Mouse (Mus musculus) erythroblast, embryonic 14.5 days (primary cell): ENCODE data around the gene Son. TPM values are rescaled to one million over a fixed set of nuclear protein-coding genes. Genes with fewer than 3 reads are reported as not detected.

Source experiments
- H3K27me3 ChIP-seq: 2 replicates; pipeline ENCODE4 v1.6.1; 2012; ENCODE audit warnings: inconsistent platforms; ENCODE audit not compliant: control insufficient read depth
- H3K36me3 ChIP-seq: 2 replicates; pipeline ENCODE4 v1.6.1; 2012; ENCODE audit warnings: mild to moderate bottlenecking, inconsistent platforms; ENCODE audit not compliant: control insufficient read depth
- H3K4me1 ChIP-seq: 2 replicates; pipeline ENCODE4 v1.6.1; 2012; ENCODE audit warnings: inconsistent platforms; ENCODE audit not compliant: control insufficient read depth
- H3K4me3 ChIP-seq: replicated peaks from 2 replicates; pipeline ENCODE3; 2012; ENCODE audit warnings: moderate library complexity, mild to moderate bottlenecking, inconsistent platforms
- H3K9me3 ChIP-seq: 2 replicates; pipeline ENCODE4 v1.6.1; 2012; ENCODE audit warnings: low read length, inconsistent platforms, mixed read lengths; ENCODE audit not compliant: control insufficient read depth
- GATA1 ChIP-seq: IDR thresholded peaks from 2 replicates; pipeline ENCODE4 v1.6.1; 2012; ENCODE audit warnings: low read length, inconsistent platforms, mixed read lengths
- TAL1 ChIP-seq: IDR thresholded peaks from 3 replicates; pipeline ENCODE4 v1.6.1; 2012; ENCODE audit warnings: low read length, inconsistent platforms, mixed read lengths
- polyA plus RNA-seq: library from polyadenylated mRNA; stranded (reverse); fragments of >175 nt; gene quantifications from 2 replicates; pipeline ENCODE4 v1.2.3, GENCODE M21; 2012

Son gene
- polyA plus RNA-seq, 1 experiment = 3.8 TPM

DNA sequence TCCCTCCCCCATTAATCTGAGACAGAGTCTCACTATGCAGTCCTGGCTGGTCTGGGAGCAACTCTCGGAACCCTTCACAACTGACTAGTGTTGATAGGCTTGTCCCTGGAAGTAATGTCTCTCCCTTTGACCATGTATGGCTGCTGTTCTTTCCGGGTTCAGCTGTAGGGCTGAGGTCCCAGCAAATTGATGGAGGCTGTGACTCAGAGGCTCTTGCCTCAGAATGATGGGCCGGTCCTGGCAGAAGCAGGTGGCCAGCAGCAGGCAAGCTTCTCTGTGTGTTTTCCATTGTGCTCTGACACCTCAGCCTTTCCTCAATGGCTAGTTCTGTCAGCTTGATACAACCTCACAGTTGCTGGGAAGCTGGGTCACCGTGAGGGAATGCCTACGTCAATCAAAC is 34.8 kb upstream of the Son start:
- H3K36me3 ChIP-seq = no peaks in the 10 kb centered on the region
- no peak overlapping the region for H3K4me3 ChIP-seq
- no peaks in the 10 kb centered on the region for H3K4me1 ChIP-seq
- H3K27me3 ChIP-seq = peaks cover 3% of the 10 kb centered on the region
- H3K9me3 ChIP-seq = no peaks in the 10 kb centered on the region
- TF ChIP-seq GATA1 (no peak), TAL1 (no peak)

GRCm38 (mm10) chr16:91614552-91614951 is 32.8 kb upstream of the Son start:
- no peaks in the 10 kb centered on the region for H3K9me3 ChIP-seq
- TF ChIP-seq GATA1 = no peak
- no peak for TF ChIP-seq TAL1
- peaks cover 3% of the 10 kb centered on the region; the same call in 1 of the 2 replicates for H3K36me3 ChIP-seq
- H3K27me3 ChIP-seq = peaks cover 6% of the 10 kb centered on the region
- peaks cover 13% of the 10 kb centered on the region for H3K4me1 ChIP-seq
- no peak overlapping the region for H3K4me3 ChIP-seq

- Histone ChIP-seq H3K9me3 (no peaks in the 10 kb centered on the region), H3K4me1 (peaks cover 13% of the 10 kb centered on the region), H3K36me3 (peaks cover 45% of the 10 kb centered on the region)
Measured at GRCm38 (mm10) chr16:91618511-91619501, 28.5 kb upstream of the Son start, which contains the start of gene Dnajc28. TSS of gene Dnajc28 (minus strand) at chr16:91619026.

DNA sequence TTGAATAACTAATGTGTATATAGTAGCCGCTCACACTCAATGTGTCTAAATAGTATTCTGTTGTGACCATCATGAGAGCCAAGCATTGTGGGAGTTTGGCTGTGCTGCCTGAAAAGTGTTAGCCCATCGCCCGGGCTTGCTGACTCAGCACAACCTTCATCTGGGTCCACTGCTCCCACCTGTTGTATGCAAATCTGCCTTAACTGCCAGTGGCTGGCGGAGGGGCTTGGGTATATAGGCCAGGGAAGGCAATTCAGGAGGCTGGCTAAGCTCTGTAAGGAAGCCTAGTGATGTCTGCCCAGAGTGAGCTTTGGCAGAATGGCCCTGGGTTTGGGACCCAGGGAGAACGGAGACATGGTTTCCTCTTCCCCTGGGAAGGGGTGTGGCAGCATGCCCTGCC is 27.1 kb upstream of the Son start:
- TF ChIP-seq TAL1 (no peak), GATA1 (no peak)
- H3K9me3 ChIP-seq = no peaks in the 10 kb centered on the region
- H3K36me3 ChIP-seq = peaks cover 58% of the 10 kb centered on the region
- H3K27me3 ChIP-seq = peaks cover 6% of the 10 kb centered on the region
- no peak overlapping the region for H3K4me3 ChIP-seq
- H3K4me1 ChIP-seq = peaks cover 13% of the 10 kb centered on the region

More at GRCm38 (mm10) chr16:91618511-91619501, 28.5 kb upstream of the Son start, which contains the start of gene Dnajc28:
- H3K4me3 ChIP-seq = peak within 1 kb of the TSS; percentile 80
- TF ChIP-seq TAL1 (no peak), GATA1 (no peak)
- H3K27me3 ChIP-seq = peaks cover 6% of the 10 kb centered on the region

DNA sequence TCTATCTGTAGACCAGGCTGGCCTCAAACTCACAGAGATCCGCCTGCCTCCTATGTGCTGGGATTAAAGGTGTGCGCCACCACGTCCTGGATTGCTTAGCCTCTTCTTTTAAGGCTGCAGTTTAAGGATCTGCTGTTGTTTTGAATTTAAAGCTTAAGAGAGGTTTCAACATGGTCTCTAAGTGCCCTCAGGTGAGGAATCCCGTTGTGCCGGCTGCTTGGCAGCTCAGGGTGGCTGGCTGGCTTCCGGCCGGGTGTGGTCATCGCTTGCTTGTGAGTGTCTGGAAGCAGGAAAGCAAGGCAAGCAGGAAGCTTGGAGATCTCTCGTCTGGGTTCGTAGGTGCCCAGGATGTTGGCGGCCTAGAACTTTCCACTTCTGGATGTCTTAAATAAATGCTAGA is 26.3 kb upstream of the Son start:
- no peak overlapping the region for H3K4me3 ChIP-seq

DNA sequence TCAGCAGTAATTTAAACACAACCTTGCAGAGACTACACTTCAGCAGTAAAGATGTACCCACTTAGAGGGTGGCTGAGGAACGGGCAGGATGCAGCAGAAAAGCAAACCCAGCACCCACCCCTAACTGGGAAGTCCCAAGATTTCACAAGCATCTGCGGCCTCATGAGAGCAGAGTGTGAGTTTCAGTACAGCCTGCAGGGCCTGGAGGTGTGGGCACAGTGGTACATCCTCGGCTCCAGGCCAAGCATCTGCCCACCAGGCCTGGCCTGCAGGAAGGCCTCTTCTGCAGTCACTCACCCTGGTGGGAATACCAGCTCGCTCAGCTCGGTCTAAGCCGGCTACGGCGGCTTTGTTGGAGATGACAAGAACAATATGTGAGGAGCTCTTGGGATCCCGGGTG is 24.2 kb upstream of the Son start:
- TF ChIP-seq TAL1 (no peak), GATA1 (no peak)
- H3K9me3 ChIP-seq = no peaks in the 10 kb centered on the region

More for the DNA sequence above, 26.3 kb upstream of the Son start:
- Histone ChIP-seq H3K27me3 (peaks cover 6% of the 10 kb centered on the region), H3K9me3 (no peaks in the 10 kb centered on the region), H3K36me3 (peaks cover 66% of the 10 kb centered on the region), H3K4me1 (peaks cover 13% of the 10 kb centered on the region)
- TF ChIP-seq GATA1 = no peak
- TF ChIP-seq TAL1 = no peak

GRCm38 (mm10) chr16:91627831-91628230 is 19.5 kb upstream of the Son start:
- no peak for TF ChIP-seq TAL1
- TF ChIP-seq GATA1 = no peak
- Histone ChIP-seq H3K4me3 (no peak overlapping the region), H3K36me3 (peaks cover 94% of the 10 kb centered on the region), H3K4me1 (no peaks in the 10 kb centered on the region), H3K9me3 (no peaks in the 10 kb centered on the region), H3K27me3 (no peaks in the 10 kb centered on the region)

More for the DNA sequence above, 24.2 kb upstream of the Son start:
- H3K36me3 ChIP-seq = peaks cover 85% of the 10 kb centered on the region
- H3K4me1 ChIP-seq = peaks cover 10% of the 10 kb centered on the region
- peaks cover 3% of the 10 kb centered on the region for H3K27me3 ChIP-seq
- H3K4me3 ChIP-seq = no peak overlapping the region

- peaks cover 94% of the 10 kb centered on the region for H3K36me3 ChIP-seq
- TF ChIP-seq GATA1 = no peak
- TF ChIP-seq TAL1 = no peak
- no peak overlapping the region for H3K4me3 ChIP-seq
- no peaks in the 10 kb centered on the region for H3K27me3 ChIP-seq
- H3K4me1 ChIP-seq = no peaks in the 10 kb centered on the region
- no peaks in the 10 kb centered on the region for H3K9me3 ChIP-seq
Measured at GRCm38 (mm10) chr16:91628673-91629072, 18.6 kb upstream of the Son start.

DNA sequence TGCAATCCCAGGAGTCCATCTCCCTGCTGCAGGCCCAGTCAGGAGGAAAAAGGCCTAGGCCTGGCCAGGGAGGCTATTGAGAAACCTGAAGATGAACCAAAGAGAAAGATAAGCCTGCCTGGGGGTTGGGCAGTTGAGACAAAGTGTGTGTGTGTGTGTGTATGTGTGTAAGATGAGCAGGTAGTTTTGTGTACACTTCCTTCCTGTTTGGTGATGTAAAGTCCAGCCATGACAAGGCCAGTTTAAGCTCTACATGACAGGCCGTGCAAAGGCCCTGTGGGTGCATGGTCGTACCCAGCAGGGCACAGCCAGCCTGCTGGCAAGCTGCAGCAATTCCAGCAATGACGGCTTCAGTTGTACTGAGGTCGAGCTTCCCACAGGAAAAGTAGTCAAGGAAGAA is 17.6 kb upstream of the Son start:
- H3K36me3 ChIP-seq = peaks cover 93% of the 10 kb centered on the region
- no peaks in the 10 kb centered on the region for H3K4me1 ChIP-seq
- no peaks in the 10 kb centered on the region for H3K9me3 ChIP-seq
- 0 out of 2 replicates have a peak, but pooled peaks have one; percentile 6 for TF ChIP-seq GATA1
- TF ChIP-seq TAL1 = no peak
- H3K27me3 ChIP-seq = no peaks in the 10 kb centered on the region
- no peak overlapping the region for H3K4me3 ChIP-seq
